Mouse (Mus musculus) intestine, embryonic 14.5 days (tissue): ENCODE data around the gene Stim2. TPM values are rescaled to one million over a fixed set of nuclear protein-coding genes. Genes with fewer than 3 reads are reported as not detected.

Experiments used
- ATAC-seq: fragments of 200-750 bp; cut with Nextera tagmentation; replicated peaks from 2 replicates; pipeline ENCODE4 v1.8.0; 2017; ENCODE audit warnings: low read depth, moderate number of reproducible peaks, moderate TSS enrichment, moderate library complexity; ENCODE audit not compliant: low FRiP score, low TSS enrichment
- DNase-seq: peaks from one replicate; pipeline ENCODE4 v3.0.0-alpha.2; 2018; ENCODE audit warnings: low spot score
- H3K27ac ChIP-seq: fragments of 300-500 bp; sonication (generic); 2 replicates; pipeline ENCODE4 v1.5.1; 2014; ENCODE audit warnings: low read depth, mild to moderate bottlenecking, control low read depth
- H3K27me3 ChIP-seq: fragments of 300-500 bp; sonication (generic); replicated peaks from 2 replicates; pipeline ENCODE4 v1.6.1; 2014; ENCODE audit warnings: low read length, control low read depth; ENCODE audit not compliant: control insufficient read depth, insufficient read depth
- H3K36me3 ChIP-seq: fragments of 300-500 bp; sonication (generic); 2 replicates; pipeline ENCODE4 v1.6.1; 2014; ENCODE audit warnings: low read length, control low read depth; ENCODE audit not compliant: control insufficient read depth, insufficient read depth
- H3K4me1 ChIP-seq: fragments of 300-500 bp; sonication (generic); replicated peaks from 2 replicates; pipeline ENCODE4 v1.6.1; 2014; ENCODE audit warnings: low read length, control low read depth, mixed read lengths; ENCODE audit not compliant: control insufficient read depth, insufficient read depth
- H3K4me2 ChIP-seq: fragments of 300-500 bp; sonication (generic); 2 replicates; pipeline ENCODE4 v1.6.1; 2014; ENCODE audit warnings: low read length
- H3K4me3 ChIP-seq: fragments of 300-500 bp; sonication (generic); 2 replicates; pipeline ENCODE4 v1.5.1; 2014; ENCODE audit warnings: low read depth, low read length, control low read depth, mixed read lengths
- H3K9ac ChIP-seq: fragments of 300-500 bp; sonication (generic); 2 replicates; pipeline ENCODE4 v1.6.1; 2014; ENCODE audit warnings: mild to moderate bottlenecking, low read length
- H3K9me3 ChIP-seq: fragments of 300-500 bp; sonication (generic); 2 replicates; pipeline ENCODE4 v1.6.1; 2016; ENCODE audit warnings: low read length, control low read depth; ENCODE audit not compliant: control insufficient read depth
- WGBS: fragments of 180-500 bp; shearing (Covaris S2); extraction: QIAGEN DNeasy Blood & Tissue Kit; methylation state at CpG from one replicate; pipeline ENCODE4 v1.1.7; 2014; 5-methylcytosine and 5-hydroxymethylcytosine counted together
- polyA plus RNA-seq: library from polyadenylated mRNA; unstranded; fragments of >200 nt; fragmentation: Nextera tagmentation; extraction: Ambion mirVana; gene quantifications from 2 replicates; pipeline ENCODE4 v1.2.1, GENCODE M21; 2014

Gene Stim2
- polyA plus RNA-seq, 1 experiment from 2014 or later, result 19.9 TPM

DNA sequence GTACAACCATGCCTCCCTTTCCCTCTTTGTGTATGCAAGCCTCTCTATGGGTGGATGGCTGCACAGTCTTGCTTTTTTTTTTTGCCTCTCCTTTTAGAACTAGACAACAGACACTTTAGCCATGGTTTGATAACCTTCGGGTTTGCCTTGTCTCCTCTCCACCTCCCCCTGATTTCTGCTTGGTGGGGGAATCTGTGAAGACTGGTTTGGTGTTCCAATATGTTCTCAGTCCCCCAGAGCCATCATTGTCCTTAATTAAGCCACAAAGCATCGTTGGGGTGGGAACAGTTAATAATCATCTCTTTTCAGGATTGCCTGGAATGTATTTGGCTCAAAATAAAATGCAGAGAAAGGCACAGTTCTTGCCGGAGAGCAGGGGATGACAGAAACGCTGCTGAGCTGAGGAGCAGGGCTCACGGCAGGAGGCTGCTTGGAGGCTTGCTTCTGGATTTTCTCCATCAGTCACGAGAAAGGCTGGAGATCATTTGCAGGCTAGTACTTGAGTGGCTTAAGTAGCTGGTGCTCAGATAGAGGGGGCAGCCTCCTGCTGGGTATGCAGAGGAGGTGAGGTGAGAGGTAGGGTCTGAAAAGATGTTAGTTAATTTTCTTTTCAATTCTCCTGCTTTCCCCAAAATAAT lies 161.0 kb downstream of the Stim2 start:
- DNase-seq (no peak), ATAC-seq (no peak)
- Histone ChIP-seq H3K27ac (no peak overlapping the region), H3K9ac (no peak overlapping the region), H3K27me3 (no peaks in the 10 kb centered on the region), H3K4me1 (0 out of 2 replicates have a peak, but pooled peaks cover 15% of the 10 kb centered on the region), H3K4me2 (no peak overlapping the region), H3K36me3 (no peaks in the 10 kb centered on the region), H3K9me3 (no peaks in the 10 kb centered on the region), H3K4me3 (no peak overlapping the region)
- 12% methylated on average over 6 of the region's 6 CpGs for WGBS

- H3K9ac ChIP-seq, result no peak overlapping the region
- WGBS, result 97% methylated on average over 4 of the region's 4 CpGs
- DNase-seq, result no peak
These were observed 162.3 kb downstream of the Stim2 start for GRCm38 (mm10) chr5:54160561-54160960.

DNA sequence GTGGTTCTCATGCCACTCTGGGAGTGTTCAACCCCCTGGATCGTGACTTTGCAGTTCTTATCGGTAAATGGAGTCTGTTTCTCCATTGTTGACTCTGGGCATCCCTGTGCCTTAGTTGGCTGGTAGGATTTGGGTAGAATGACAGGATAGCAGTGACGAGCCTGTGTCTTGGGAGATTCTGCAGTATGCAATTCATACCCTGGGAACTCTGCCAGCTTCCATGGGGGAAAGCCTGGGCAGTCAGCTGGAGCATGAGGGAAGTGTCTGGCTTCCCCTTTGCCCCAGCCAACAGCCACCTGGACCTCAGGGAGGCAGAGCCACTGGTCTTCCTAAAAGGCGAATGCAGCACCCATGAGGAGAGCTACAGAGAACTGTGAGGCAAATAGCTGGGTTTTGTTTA lies 165.6 kb downstream of the Stim2 start:
- Histone ChIP-seq H3K4me3 (no peak overlapping the region), H3K9ac (no peak overlapping the region), H3K27me3 (no peaks in the 10 kb centered on the region), H3K27ac (no peak overlapping the region), H3K4me2 (no peak overlapping the region), H3K4me1 (0 out of 2 replicates have a peak, but pooled peaks cover 4% of the 10 kb centered on the region), H3K9me3 (no peaks in the 10 kb centered on the region), H3K36me3 (no peaks in the 10 kb centered on the region)
- 79% methylated on average over 4 of the region's 4 CpGs for WGBS
- no peak for DNase-seq
- no peak for ATAC-seq

More at GRCm38 (mm10) chr5:54160561-54160960, 162.3 kb downstream of the Stim2 start:
- Histone ChIP-seq H3K4me1 (0 out of 2 replicates have a peak, but pooled peaks cover 15% of the 10 kb centered on the region), H3K4me3 (no peak overlapping the region), H3K36me3 (no peaks in the 10 kb centered on the region), H3K9me3 (no peaks in the 10 kb centered on the region), H3K27me3 (no peaks in the 10 kb centered on the region), H3K27ac (no peak overlapping the region), H3K4me2 (no peak overlapping the region)
- ATAC-seq, result no peak

Other genes with a start within 250 kb of the Stim2 start
- 32.2 and 39.6 TPM in 2 replicates for gene Tbc1d19, start 188.9 kb upstream of the Stim2 start, polyA plus RNA-seq